7 mouse cellular contexts compared by ENCODE assay signal in genomic region chr16:55894893-55895650, GRCm38 (mm10). TPM values are rescaled to one million over a fixed set of nuclear protein-coding genes. Genes with fewer than 3 reads are reported as not detected.
DNase-seq lines count a peak whose midpoint lies in the region; ATAC-seq lines count a peak whose summit lies in the region.

Gene Nxpe3, minus strand, starts transcription at chr16:55895285.

- peak within 1 kb of the TSS; percentile 74 for H3K4me3 ChIP-seq in limb, embryonic 10.5 days
- H3K4me3 ChIP-seq in midbrain, embryonic 13.5 days (replicated peaks): peak within 1 kb of the TSS; percentile 78

- H3K4me2 ChIP-seq in midbrain, embryonic 13.5 days (replicated peaks): peak within 1 kb of the TSS; percentile 79

- no peaks in the 10 kb centered on the region for H3K9me3 ChIP-seq in limb, embryonic 10.5 days (replicated peaks)
- no peaks in the 10 kb centered on the region for H3K9me3 ChIP-seq in midbrain, embryonic 13.5 days

- ATAC-seq in granulocyte monocyte progenitor cell, adult 5-6 weeks (replicated peaks; ENCODE audit: poor library complexity, severe bottlenecking): peak; percentile 83
- ATAC-seq in midbrain, embryonic 13.5 days: peak; percentile 98

- peak within 1 kb of the TSS; percentile 87 for H3K27ac ChIP-seq in limb, embryonic 10.5 days
- peak within 1 kb of the TSS; percentile 90 for H3K27ac ChIP-seq in midbrain, embryonic 13.5 days

- H3K4me1 ChIP-seq in limb, embryonic 10.5 days: peaks cover 11% of the 10 kb centered on the region
- peaks cover 13% of the 10 kb centered on the region for H3K4me1 ChIP-seq in midbrain, embryonic 13.5 days (replicated peaks)

- H3K27me3 ChIP-seq in limb, embryonic 10.5 days (ENCODE audit: low read depth, poor library complexity, severe bottlenecking): no peaks in the 10 kb centered on the region
- no peaks in the 10 kb centered on the region for H3K27me3 ChIP-seq in midbrain, embryonic 13.5 days

- peaks cover 6% of the 10 kb centered on the region for H3K36me3 ChIP-seq in limb, embryonic 10.5 days
- H3K36me3 ChIP-seq in midbrain, embryonic 13.5 days: peaks cover 4% of the 10 kb centered on the region; the same call in 1 of the 2 replicates

- under 1% methylated on average over 74 of the region's 74 CpGs for WGBS in limb, embryonic 10.5 days
- under 1% methylated on average over 74 of the region's 74 CpGs for WGBS in midbrain, embryonic 13.5 days

- H3K9ac ChIP-seq in midbrain, embryonic 13.5 days (replicated peaks): peak within 1 kb of the TSS; percentile 84

- DNase-seq in adrenal gland, postnatal 10 days: peak; percentile 87
- peak; percentile 92 for DNase-seq in embryo, embryonic 9.5 days (ENCODE audit: extremely low spot score)
- peak; percentile 89 for DNase-seq in kidney, adult 11 months
- peak; percentile 93 for DNase-seq in limb, embryonic 10.5 days (ENCODE audit: low spot score)
- peak; percentile 81 for DNase-seq in spleen, adult 12 weeks (ENCODE audit: low spot score)

RNA-seq across cellular contexts. Expression of gene Nxpe3, which starts in this region (rescaled TPM):
- total RNA-seq in adrenal gland, postnatal 10 days (2021): 1 to 10 TPM; 1.6 to 2.0 TPM
- total RNA-seq in granulocyte monocyte progenitor cell, adult 5-6 weeks (2014; fragmentation: Nextera tagmentation): 4.9 and 7.3 TPM in 2 replicates
- total RNA-seq in granulocyte monocyte progenitor cell, adult 5-6 weeks (2017): 4.2 and 6.1 TPM in 2 replicates
- 0.55 and 0.82 TPM in 2 replicates for polyA plus RNA-seq in limb, embryonic 10.5 days (2016; fragmentation: Nextera tagmentation; extraction: Ambion mirVana)
- polyA plus RNA-seq in midbrain, embryonic 13.5 days (2015; fragmentation: Nextera tagmentation; extraction: Ambion mirVana): 1.1 and 1.5 TPM in 2 replicates

Comparison
In these comparisons a context has a peak if more than half of its experiments do, and no peak if none do; other contexts are left out.
1. Peak in every context shown above with its lines: DNase-seq, ATAC-seq, H3K4me3 ChIP-seq and H3K27ac ChIP-seq.
2. Peak in DNase-seq, H3K4me3 ChIP-seq and H3K27ac ChIP-seq in limb, embryonic 10.5 days; RNA of the gene not detected or under 1 TPM.